Mouse (Mus musculus): ENCODE results near the gene Dad1.

The Dad1 gene

DNA sequence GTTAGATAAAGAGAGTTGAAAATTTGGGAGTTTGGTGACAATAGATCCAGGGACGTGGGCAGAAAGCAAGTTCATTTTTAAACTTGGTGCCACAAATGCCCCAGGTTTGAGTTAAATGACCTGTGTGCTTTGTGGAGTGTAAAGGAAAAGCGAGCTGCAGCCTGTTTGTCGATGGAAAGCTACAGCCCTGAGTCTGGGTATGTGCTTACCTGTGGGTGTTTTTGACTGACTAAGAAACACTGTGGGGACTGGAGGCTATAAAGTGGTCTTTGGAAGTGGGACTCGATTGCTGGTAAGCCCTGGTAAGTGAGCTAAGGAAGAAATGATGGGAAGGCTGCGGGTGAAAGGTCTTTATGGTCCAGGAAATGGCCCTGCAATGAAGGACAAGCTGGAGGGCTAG is 47.6 kb downstream of the Dad1 start:
- no peak for DNase-seq (ENCODE audit: low spot score in 2 of 2)

DNA sequence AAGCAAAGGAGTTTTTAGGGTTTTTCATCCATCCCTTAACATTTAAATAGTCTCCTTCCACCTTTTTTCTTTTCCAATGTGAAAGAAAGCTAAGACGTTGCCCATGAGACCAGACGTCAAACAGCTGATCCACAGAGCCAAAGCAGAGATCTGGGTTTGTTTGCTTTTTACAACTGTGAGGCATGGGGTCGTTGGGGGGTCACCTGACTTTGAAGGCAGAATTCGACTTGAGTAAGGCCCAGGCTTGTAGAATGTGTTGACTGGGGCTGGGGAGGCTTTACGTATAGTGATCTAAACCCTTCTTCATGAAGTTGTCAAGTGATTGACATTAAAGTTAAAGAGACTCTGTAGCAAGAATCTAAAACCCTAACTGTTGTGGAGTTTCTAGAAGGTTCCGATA is 48.0 kb downstream of the Dad1 start:
- DNase-seq (ENCODE audit: low spot score in 2 of 2), result no peak

DNA sequence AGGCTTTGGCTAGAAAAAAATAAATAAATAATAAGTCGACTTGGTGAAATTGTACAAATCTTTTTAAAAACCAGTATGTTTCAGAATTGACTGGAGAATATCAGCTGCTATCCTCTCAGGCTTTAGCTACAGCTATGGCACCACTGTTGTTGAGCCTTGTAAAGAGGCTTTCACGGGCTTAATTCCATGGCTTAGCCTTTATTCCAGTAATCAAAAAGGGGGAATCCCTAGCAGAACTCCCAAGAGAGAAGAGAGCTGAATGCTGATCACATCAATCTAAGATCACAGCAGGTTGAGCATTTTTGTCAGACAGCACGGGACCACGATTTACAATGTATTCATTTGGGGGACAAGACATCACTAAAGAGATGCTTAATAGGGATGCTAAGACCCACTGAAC is 49.1 kb downstream of the Dad1 start:
- DNase-seq (ENCODE audit: low spot score in 2 of 2), result no peak

DNA sequence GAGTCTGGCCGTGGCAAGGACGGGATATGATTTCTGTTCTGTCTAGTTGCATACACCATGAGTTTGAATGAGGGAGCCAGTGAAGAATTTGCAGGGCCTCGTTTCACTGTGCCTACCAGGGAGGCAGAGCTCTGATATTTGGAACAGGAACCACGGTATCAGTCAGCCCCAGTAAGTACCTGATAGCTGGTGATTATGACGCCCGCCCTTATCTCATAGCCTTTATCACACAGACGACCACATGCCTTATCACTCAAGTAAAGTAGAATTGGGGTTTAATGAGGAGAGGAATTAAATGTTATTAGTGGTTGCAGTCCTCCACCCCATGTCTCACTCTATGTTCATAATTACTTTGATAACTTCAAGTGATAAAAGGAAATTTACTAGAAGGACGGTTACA is 49.6 kb downstream of the Dad1 start:
- no peak for DNase-seq (ENCODE audit: low spot score in 2 of 2)

DNA sequence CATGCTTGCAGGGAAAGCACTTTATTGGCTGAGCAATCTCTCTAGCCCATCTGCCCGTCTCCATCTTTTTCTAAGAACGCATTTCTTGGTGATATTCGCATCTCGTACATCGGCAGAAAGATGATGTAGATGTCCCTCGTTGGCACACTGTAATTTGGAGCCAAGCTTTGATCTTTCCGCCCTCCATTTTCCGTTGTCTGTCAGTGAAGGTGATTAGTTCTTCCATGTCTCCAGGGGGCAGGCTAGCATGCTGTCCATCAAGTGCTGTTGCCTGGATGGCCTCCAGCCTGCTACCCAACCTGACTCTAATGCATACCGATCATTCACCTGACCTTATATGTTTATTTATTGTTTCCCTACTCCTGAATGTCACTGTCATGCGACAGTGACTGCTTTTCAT is 50.1 kb downstream of the Dad1 start:
- no peak for DNase-seq (ENCODE audit: low spot score in 2 of 2)

DNA sequence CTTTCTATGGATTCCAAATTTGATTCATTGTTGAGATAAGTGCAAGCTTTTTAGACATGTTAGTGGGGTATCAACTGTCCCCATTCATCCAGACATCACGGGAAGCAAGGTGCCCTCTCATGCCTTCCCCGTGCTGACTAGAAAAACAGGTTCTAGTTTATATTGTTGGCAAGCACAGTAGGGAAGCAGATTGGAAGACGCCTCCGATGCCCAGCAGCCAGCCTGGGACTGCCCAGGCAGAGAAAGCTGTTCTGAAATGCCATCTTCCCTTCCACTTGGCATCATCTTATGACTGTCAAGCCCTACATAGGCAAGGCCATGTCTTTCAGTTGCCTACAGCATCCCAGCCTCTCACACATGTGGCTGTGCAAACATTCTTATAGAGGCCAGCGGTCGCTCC is 50.7 kb downstream of the Dad1 start:
- DNase-seq (ENCODE audit: low spot score in 2 of 2), result no peak

DNA sequence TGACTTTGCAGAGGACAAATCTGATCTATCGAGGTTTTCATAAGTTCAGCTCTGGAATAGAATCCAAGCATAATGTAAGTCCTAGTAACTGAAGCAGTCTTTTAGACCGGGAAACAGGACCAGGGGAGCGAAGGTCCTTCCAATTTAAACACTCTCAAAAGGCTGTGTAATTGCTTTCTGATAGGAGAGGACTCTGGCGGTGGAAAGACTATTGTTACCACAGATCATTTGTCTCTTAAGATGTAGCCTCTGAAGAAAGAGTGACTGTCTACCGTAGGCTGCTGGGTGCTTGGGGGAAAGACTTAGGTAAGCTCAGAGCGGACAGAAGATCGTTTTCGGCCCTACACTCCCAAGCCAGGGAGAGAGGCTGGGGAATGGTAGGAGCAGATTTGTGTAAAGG is 53.5 kb downstream of the Dad1 start:
- DNase-seq (ENCODE audit: low spot score in 2 of 2), result no peak

DNA sequence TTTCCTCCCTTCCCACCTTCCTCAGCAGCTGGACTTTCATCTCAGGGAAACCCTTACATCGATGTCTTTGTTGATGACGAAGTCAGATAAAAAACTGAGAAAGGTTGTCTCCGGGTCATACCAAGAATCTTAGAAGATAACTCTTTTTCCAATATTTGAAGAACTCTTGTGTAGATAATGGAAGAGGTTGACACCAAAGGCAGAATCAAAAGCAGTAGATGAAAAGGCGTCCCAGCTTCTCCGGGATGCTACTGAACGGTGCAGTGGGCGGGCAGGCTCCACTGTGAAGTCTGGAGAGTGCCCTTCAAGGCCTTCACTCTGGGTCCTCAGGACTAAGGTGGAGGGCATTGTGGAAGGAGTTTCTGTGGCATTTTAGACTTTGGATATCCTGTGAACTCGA is 54.2 kb downstream of the Dad1 start:
- no peak for DNase-seq (ENCODE audit: low spot score in 2 of 2)

DNA sequence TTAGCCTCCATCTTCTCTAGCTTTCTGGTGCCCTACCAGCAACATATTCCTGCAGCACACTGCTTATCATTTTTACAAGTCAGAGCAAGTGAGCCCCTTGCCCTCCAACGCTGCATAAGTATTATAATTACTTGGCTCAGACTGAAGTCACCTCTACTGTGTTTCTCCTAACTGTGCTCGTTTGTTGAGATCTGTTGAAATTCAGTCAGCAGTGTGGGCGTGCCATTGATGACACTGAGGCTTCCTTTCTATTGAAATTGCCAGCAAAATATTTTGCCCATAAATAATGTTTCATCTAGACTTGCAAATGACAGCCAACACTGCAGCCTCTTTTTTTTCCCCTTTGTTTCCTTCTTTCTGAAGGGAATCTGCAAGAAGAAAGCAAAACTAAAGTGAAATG is 56.2 kb downstream of the Dad1 start:
- DNase-seq (ENCODE audit: low spot score in 2 of 2), result no peak

DNA sequence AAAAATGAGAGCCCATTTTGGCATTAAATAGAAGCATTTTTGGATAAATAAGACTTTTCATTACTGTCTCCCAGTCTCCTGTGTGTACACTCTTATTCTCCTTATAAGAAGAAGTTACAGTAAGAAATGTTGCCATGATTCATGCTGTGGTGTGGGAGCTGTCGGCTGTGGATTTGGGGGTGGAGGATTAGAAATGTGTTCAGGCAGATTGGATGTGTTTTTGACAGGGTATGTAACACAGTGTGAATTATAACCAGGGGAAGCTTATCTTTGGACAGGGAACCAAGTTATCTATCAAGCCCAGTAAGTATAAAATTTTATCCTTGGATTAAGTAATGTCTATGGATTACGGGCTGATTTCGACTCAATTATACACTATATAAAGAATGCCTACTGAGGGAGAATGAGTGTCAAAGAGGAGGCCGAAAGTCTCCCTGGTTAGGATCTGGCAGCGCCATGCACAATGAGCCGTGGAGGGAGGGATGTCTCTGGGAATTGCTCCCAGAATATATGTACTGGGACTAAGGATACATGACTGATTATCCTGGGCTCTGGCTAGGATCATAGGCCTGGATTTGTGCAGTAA is 58.0 kb downstream of the Dad1 start:
- DNase-seq (ENCODE audit: low spot score in 2 of 2), result no peak

DNA sequence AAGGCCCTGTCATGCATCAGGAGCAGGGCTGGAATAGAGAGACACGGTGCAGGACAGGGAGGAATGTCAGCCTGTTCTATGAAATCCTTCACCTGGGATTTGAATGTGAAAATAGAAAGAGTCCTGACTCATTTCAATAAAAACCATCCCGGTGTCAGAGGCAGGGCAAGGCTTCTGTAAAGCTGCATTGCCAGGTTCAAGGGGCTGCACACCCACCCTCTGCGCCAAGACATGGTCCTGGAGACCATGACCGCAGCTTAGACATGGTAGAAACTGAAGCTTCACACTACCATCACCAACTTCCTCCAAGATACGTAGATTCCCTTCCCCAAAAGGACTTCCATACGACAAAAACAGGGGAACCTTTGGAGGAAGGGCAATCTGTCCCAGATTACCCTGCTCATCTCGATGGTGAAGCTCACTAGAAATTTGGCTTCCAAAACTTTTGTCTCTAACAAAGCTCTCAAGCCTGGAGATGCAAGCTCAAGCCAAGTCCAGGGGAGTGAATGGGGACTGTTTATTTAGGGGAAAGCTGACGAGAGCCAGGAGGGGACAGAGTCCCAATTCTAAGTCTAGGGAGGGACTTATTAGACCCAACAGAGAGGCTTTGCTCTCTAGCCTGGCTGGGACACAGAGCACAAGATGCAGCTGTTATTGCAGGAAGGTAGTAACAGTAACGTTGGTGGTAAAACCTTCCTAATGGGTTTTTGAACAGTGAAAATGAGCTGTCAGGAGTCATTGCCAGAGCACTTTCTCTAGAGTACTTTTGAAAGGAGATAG is 60.4 kb downstream of the Dad1 start:
- no peak for DNase-seq (ENCODE audit: low spot score in 2 of 2)

DNA sequence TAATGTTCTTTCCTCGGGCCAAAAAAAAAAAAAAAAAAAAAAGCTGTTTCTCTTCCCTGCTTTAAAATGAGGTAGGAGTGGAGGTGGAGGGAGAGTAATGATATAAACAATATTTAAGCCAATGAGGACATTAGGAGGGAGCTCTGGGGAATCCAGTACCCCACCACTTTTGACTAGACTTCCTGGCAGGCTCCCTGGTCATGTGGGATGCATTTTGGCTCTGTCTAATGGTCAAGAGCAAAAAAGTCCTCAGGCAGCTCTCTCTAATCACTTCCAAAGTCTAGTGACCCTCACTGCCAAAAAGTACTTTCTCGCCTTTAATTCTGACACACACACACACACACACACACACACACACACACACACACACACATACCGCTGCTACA is 61.4 kb downstream of the Dad1 start:
- DNase-seq (ENCODE audit: low spot score in 2 of 2), result no peak

DNA sequence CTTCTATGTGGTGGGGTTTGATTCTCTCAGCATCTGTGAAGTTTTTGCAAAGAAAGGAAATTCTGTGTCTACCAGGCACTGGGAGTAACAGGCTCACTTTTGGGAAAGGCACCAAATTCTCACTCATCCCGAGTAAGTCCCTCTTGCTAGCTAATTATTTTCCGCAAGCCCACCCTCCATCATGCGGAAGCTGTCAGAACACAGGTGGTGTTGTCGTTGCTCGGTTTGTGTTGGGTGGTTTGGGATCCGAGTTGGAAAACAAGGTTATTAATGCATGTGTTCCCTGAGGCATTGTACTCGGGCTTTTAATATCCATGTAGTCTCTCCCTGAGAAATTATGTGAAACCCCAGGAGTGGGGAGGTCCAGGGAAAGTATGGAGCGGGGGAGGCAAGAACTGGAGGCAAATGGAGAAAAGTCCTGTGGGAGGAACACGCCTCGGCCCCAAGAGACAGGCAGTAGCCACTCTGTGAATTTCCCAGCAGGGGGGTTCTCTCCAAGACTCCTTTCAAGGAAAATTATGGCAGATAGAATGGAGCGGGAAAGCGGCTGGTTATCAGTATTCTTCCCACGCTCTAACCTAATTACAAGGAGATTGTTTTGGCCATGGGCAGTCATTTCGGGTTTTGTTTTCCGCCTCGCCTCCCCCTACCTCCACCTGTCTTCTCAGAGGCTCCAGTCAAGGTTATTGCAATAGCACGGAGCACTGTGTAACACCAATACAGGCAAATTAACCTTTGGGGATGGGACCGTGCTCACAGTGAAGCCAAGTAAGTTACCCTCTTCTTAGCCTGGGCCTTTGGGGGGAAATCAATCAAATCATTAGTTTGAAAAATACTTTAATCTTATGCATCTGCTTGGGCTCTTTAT is 62.1 kb downstream of the Dad1 start:
- no peak for DNase-seq (ENCODE audit: low spot score in 2 of 2)

DNA sequence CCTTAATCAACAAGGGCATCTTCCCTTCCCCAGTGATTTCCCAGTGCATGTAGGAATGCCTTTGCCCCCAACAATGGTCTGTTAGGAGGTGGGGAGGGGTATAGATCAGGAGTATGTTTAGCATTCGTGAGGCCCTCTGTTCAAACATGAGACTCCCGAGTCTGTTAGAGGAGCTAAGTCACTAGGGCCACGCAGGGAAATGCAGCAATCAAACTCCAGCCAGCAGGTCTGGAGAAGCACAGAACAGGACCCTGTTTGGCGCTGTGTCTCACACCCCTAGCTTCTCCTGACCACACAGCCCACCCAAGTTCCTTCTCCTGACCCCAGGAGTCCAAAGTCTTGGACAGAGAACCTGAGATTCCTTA is 62.9 kb downstream of the Dad1 start:
- no peak for DNase-seq (ENCODE audit: low spot score in 2 of 2)

DNA sequence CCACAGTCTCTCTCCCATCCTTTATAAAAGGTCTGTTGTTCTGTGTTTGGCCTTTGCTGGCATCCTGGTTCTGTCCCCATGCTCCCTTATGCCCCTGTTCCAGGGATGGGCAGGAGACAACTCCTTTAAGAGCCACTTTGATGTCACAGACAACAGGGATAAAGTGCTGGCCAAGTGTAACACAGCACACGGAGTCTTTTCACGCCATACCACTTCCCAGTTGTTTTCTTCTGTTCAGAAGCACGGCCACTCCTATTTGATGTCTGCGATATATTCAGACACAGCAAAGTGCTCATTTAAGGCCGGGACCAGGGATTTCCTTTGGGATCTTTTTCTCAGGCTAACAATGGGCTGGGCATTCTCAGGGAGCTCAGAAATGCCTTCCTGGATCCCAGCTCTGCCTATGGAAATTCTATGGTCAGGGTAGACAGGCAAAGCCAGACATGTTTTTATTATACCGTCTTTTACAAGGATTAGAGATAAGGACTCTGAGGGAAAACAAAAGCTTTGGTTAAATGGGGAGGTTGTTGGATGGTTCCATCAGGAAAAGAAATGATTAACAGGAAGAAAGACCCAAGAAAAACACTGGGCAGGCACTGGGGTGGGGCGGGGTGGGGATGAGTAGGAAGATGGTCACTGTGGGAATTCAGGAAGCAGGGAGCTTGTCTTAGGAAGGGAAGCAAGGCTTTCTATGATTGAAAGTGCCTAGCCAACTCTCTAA is 63.4 kb downstream of the Dad1 start:
- DNase-seq (ENCODE audit: low spot score in 2 of 2), result no peak

DNA sequence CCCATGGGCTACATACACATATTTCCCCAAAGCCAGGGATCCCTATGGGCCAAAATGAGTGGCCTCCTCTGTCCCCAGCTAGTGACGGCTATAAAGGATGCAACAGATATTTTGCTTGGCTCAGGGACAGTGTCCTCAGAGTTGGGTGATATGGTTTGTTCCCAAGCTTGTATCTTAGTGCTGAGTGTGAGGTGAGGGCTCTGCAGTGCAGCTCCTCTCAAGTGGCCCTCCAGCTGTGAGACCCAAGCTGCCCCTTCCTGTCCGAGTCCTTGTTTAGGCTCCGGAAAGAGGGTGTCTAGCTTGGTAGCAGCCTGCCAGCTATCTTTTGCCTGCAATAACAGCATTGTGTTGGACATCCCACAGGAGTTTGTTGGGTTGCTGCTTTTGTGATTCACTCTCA is 64.6 kb downstream of the Dad1 start:
- no peak for DNase-seq (ENCODE audit: low spot score in 2 of 2)

DNA sequence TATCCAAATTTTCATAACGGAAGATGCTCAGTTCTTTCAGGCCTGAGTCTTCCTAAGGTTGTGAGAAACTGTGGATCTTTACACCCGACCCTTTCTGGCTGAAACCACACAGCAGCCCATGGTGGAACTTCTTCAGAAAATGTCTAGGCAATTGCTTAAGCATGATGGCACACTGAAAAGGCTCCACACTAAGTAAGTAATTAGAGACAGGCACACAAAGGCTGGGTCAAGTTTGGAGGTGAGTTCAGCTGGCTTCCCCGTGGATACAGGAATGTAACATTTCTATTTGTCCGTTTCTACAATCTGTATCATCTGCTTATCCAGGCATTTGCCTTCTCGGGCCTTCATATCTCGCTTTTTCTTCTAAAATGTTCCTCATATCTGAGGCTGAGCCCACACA is 66.7 kb downstream of the Dad1 start:
- DNase-seq (ENCODE audit: low spot score in 2 of 2), result no peak
